Mouse (Mus musculus): ENCODE data around the gene Chdh.

Gene Chdh

DNA sequence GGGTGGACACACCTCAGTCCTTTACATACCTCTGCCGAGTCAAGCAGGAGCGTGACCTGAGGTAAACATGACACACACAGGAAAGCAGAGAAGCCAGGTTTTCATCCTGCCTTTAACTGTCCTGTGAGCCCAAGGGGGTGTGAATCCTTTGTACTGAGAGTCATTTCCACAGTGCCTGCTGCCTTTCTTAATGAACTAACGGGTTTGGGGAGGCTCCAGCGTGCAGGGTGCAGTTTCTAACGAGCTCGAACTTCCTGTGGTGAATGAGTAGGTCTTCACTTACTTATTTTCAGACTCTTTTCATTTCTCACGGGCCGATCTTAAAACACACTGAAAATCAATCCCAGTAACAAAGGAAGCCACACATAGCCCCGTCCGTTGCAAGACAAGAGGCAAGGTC is 5.7 kb downstream of the Chdh start:
- DNase-seq: no peak

GRCm38 (mm10) chr14:30015008-30015407 is 6.2 kb downstream of the Chdh start:
- DNase-seq: no peak

DNA sequence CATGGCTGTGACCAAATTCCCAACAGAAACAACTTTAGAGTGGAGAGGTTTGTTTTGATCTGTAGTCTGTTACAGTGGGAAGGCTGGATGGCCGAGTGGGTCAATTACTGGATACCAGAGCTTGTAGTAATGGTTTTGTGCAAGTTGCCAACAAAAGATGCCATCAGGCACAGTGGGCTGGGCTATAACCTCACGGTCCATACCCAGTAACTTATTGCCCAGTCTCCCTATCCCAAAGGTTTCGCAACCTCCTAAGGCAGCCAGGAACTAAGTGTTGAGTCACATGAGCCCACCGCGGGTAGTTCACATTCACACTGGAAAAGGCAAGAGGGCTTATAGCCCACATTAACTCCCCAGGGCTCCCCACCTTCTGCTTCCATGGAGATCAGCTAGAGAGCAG is 7.8 kb downstream of the Chdh start:
- DNase-seq: no peak

DNA sequence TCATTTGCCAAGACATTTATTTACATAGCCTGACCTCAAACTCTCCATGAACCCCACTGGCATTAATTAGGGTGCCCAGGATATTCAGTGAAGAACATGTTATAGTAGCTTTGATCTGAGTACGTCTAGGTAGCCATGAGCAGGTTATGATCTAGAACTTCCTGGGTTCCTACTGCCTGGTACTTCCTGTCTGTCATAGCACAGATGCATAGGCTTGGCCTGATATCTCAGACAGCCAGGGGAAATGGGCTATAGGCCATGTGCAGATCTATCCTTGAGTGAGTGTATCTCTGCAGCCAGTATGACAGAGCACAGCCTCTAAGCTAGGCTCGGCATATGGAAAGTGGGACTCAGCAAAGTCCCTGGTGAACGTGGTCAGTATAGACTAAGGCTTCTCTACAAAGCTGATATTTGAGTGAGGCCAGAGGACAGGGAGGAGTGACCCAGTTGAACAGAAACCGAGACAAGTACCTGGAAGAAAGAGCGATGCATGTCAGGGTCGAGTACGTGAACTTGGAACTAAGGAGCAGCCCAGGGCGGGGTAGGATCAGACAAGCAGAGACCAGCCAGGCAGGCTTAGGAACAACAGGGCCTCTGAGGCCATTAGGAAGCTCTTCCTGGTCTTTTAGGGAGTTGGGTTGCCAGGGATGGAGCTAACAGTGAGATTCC is 9.1 kb downstream of the Chdh start:
- no peak for DNase-seq

DNA sequence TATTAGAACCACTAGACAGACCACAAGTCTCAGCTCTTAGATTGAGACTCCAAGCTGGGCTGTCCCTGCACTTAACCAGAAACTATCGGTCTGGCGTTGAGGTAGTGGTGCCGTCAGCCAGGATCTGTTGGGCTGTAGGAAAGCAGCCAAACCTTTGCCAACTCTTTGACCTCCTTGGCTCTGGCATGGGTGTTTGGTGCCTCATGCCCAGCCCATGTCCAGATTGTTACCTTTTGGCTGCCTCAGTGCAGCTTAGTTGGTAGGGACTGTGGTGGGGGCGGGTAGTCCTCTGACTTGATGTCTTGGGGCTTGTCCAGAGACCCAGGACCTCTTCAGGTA is 9.6 kb downstream of the Chdh start:
- DNase-seq: peak; percentile 89

GRCm38 (mm10) chr14:30018846-30019245 is 10.0 kb downstream of the Chdh start:
- no peak for DNase-seq

- no peak for DNase-seq
Measured at GRCm38 (mm10) chr14:30019375-30019774, 10.6 kb downstream of the Chdh start.

GRCm38 (mm10) chr14:30019792-30020575 is 11.2 kb downstream of the Chdh start:
- DNase-seq: no peak

DNA sequence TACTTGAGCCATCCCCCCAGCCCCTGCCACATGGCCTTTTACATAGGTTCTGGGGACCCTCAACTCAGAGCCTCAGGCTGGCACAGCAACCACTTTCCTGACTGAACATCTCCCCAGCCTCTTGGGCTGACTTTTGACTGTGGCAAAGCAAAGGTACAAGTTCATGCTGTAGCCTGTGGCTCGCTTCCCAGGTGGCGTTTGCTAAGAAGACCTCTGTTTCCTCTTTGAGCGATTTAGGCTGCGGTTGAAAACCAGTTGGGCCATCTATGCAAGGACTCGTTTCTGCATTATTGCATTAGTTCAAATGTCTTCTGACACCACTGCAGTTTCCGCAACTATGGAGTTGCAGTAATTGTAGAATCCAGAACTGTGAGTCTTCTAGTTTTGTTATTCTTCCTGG is 13.6 kb downstream of the Chdh start:
- DNase-seq: no peak

GRCm38 (mm10) chr14:30024387-30024786 is 15.6 kb downstream of the Chdh start:
- no peak for DNase-seq

DNA sequence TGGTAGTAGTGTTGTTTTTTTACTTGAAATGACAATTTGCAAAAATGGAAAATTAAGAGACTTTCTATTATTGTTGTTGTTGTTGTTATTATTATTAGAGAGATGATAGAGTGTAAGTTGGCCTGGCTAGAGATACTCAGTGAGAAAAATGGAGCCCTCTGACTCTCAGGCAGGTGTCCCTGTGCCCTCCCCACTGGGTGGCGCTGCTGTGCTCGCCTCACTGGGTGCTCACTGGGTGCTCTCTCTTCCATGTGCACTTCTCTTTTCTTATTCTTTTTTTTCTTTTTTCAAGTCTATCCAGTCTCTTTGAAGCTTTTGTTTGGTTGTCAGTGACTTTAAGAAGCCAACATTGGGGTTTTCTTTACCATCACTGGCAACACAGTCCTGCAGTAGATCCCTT is 18.6 kb downstream of the Chdh start:
- DNase-seq: no peak

DNA sequence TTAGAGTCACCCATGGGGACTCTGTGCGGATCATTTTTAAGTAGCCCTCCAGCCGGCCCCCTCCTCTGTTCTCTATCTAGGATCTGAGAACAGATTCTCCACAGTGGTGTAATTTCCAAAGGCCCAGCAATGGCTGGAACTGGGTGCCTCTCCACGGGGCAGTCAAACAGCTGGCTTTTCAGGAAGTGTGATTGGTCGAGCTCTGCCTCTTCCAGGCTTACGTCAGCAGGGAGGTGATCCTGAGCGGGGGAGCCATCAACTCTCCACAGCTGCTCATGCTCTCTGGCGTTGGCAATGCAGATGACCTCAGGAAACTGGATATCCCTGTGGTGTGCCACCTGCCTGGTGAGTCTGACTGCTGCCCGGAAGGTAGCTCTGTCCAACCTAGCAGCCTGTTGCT is 24.6 kb downstream of the Chdh start:
- DNase-seq: peak; percentile 83

DNA sequence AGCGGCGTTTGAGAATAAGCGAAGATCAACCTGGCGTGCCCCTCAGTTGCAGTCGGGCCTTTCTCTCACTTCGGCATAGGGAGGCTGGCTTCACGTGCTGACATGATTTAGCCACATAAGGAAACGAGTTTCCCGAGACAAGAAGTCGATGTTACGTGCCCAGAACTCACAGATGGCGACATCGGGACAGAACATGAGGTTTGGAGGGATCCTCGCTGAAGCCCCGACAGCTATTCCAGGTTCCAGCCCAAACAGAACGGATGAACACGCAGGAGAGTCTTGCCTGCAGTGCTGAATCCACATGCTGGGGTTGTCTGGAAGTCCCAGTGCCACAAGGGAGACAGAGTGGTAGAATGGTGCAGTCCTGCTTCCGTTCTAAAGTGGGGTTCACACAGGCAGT is 29.6 kb downstream of the Chdh start:
- no peak for DNase-seq

GRCm38 (mm10) chr14:30039413-30039812 is 30.6 kb downstream of the Chdh start:
- DNase-seq: no peak

GRCm38 (mm10) chr14:30041836-30042235 is 33.0 kb downstream of the Chdh start:
- DNase-seq: peak; percentile 86

DNA sequence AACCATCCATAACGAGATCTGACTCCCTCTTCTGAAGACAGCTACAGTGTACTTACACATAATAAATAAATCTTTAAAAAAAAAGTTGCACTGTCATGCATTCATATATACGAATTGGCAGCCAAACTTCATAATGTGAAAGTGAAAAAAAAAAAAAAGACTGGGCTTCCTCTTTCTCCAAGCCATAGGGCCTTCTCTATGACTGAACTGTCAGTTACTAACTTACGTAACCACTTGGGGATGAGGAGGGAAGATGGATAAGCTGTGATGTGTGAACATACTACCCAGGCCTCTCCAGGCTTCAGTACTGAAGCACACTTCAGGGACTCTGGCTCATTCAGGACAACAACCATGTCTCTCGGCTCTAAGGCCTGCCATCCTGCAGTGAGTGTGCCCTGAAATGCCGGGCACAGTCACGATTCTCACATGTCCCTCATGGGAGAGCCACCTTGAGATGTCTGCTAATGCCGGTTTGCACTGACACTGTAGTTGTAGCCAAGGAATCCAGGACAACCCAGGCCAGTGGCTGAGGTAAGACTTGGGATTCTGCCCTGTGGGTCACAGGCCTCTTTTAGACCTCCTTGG is 34.6 kb downstream of the Chdh start:
- DNase-seq: peak; percentile 91

- DNase-seq: peak; percentile 98
Measured at GRCm38 (mm10) chr14:30045239-30045638, 36.4 kb downstream of the Chdh start.

- peak; percentile 95 for DNase-seq
Measured at GRCm38 (mm10) chr14:30045704-30046220, 36.9 kb downstream of the Chdh start.

- no peak for DNase-seq
Measured at GRCm38 (mm10) chr14:30046976-30047375, 38.2 kb downstream of the Chdh start.

DNA sequence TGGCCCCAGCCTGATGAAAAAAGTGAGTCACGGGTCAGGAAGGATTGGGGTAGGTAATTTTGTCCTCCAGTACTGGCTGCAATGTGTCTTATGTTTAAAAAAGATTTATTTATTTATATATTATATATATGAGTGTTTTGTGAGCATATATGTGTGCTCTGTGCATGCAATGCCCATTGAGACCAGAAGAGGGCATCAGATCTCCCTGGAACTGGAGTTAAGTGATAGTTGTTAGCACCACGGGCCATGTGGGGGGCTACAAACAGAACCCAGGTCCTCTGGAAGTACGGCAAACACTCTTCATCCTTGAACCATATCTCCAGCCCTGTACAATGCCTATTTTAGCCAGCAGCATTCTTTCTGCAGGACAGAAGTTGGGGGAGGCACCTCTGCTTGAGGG is 39.2 kb downstream of the Chdh start:
- DNase-seq: peak; percentile 84

GRCm38 (mm10) chr14:30050280-30050679 is 41.5 kb downstream of the Chdh start:
- DNase-seq: no peak

- no peak for DNase-seq
Measured at GRCm38 (mm10) chr14:30054922-30055321, 46.1 kb downstream of the Chdh start.

DNA sequence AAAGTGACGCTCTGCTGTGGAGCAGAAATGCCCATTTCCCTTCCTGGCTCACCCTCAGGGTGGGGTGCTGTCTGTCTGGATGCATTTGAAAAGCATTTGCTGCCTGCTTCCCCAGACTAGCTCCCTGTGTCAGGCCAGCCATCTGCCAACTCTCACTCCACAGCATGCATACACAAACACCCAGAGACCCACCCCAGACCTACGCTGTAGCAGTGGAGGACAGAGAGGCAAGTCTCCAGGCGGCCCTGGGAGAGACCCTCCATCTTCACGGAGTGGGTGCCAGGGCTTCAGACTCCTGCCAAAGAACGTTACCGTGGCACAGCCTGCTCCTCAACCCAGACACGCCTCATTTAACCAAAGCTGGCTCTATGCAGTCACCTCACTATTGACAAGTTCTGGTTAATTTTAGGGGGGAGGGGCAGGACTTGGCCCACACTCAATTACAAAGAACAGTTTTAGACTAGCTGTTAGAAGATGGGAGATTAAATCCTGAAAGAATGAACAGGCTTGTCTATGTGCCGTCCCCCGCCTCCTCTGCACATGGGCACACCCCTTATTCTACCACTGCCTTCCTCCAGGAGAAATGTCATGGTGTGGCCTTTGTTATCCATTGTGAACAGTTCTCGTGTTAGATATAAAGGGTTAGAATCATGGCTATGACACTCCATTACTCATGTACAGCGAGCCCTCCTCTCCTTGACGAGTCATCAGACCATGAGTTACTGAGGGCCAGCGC is 47.4 kb downstream of the Chdh start:
- DNase-seq: no peak
